8 mouse cellular contexts compared by ENCODE assay signal in genomic region chr4:116807197-116808129, GRCm38 (mm10). TPM values are rescaled to one million over a fixed set of nuclear protein-coding genes. Genes with fewer than 3 reads are reported as not detected.
A peak's percentile ranks its signal among the peaks of the same experiment; 100 is the strongest.
DNase-seq lines count a peak whose midpoint lies in the region; ATAC-seq and TF ChIP-seq lines count a peak whose summit lies in the region.

Gene Toe1, minus strand, starts transcription at chr4:116807640.
Gene Mutyh, plus strand, starts transcription at chr4:116807723.

- H3K4me1 ChIP-seq in CH12.LX (ENCODE audit: control insufficient read depth in 1 of 2, insufficient read depth in 2 of 2) = peaks cover 6 to 13% of the 10 kb centered on the region in 2 experiments
- peaks cover 18% of the 10 kb centered on the region for H3K4me1 ChIP-seq in forebrain, embryonic 12.5 days
- peaks cover 7% of the 10 kb centered on the region; the same call in 1 of the 2 replicates for H3K4me1 ChIP-seq in heart, postnatal 0 days (ENCODE audit: control insufficient read depth, insufficient read depth)
- peaks cover 15% of the 10 kb centered on the region for H3K4me1 ChIP-seq in liver, embryonic 16.5 days (ENCODE audit: control insufficient read depth, low read depth, low read length)
- peaks cover 14% of the 10 kb centered on the region for H3K4me1 ChIP-seq in neural tube, embryonic 13.5 days (replicated peaks)
- H3K4me1 ChIP-seq in testis, adult 2 months (ENCODE audit: control insufficient read depth, insufficient read depth, low read length) = peaks cover 2% of the 10 kb centered on the region; the same call in 1 of the 2 replicates

- no peak for TF ChIP-seq RAD21 in CH12.LX (IDR thresholded peaks at IDR 0.05; ENCODE audit: low read depth, low read length)

- peak within 1 kb of the TSS; percentile 87 for H3K9ac ChIP-seq in CH12.LX (ENCODE audit: insufficient read depth, low read depth)
- H3K9ac ChIP-seq in forebrain, embryonic 12.5 days = peak within 1 kb of the TSS; percentile 69
- peak within 1 kb of the TSS; percentile 57 for H3K9ac ChIP-seq in heart, postnatal 0 days (replicated peaks; ENCODE audit: low read depth, low read length)
- peak within 1 kb of the TSS; percentile 88 for H3K9ac ChIP-seq in liver, embryonic 16.5 days (ENCODE audit: low read depth, low read length)
- H3K9ac ChIP-seq in neural tube, embryonic 13.5 days = peak within 1 kb of the TSS; percentile 84

- TF ChIP-seq POLR2A in CH12.LX (IDR thresholded peaks at IDR 0.05; ENCODE audit: low read depth, low read length) = peak; percentile 91
- peak; percentile 95 for TF ChIP-seq POLR2A in testis, adult 2 months (IDR thresholded peaks at IDR 0.05; ENCODE audit: control insufficient read depth, low read depth, low read length)

- under 1% methylated on average over 58 of the region's 58 CpGs for WGBS in forebrain, embryonic 12.5 days
- WGBS in heart, postnatal 0 days = under 1% methylated on average over 58 of the region's 58 CpGs
- under 1% methylated on average over 58 of the region's 58 CpGs for WGBS in liver, embryonic 16.5 days (ENCODE audit: insufficient replicate concordance)
- 0% methylated on average over 58 of the region's 58 CpGs for WGBS in neural tube, embryonic 13.5 days

- H3K4me3 ChIP-seq in CH12.LX (replicated peaks in 1 of 3; ENCODE audit: low read depth in 2 of 3, low read length in 2 of 3, poor library complexity in 1 of 3) = peak within 1 kb of the TSS; percentile 80 to 97 (median 91)
- peak within 1 kb of the TSS; percentile 75 for H3K4me3 ChIP-seq in forebrain, embryonic 12.5 days (replicated peaks)
- peak within 1 kb of the TSS; percentile 67 for H3K4me3 ChIP-seq in heart, postnatal 0 days (ENCODE audit: low read depth, low read length)
- peak within 1 kb of the TSS; percentile 90 for H3K4me3 ChIP-seq in liver, embryonic 16.5 days (ENCODE audit: low read depth, low read length)
- peak within 1 kb of the TSS; percentile 79 for H3K4me3 ChIP-seq in neural tube, embryonic 13.5 days
- H3K4me3 ChIP-seq in testis, adult 2 months (ENCODE audit: control insufficient read depth, low read depth, low read length) = peak within 1 kb of the TSS; percentile 98

- peak; percentile 99 for ATAC-seq in forebrain, embryonic 12.5 days (ENCODE audit: low FRiP score)
- ATAC-seq in heart, postnatal 0 days (ENCODE audit: insufficient read depth, low read depth) = peak; percentile 99
- ATAC-seq in liver, embryonic 16.5 days (ENCODE audit: low read depth) = peak; percentile 99
- peak; percentile 99 for ATAC-seq in neural tube, embryonic 13.5 days (ENCODE audit: low read depth)

- peaks cover 12% of the 10 kb centered on the region for H3K79me2 ChIP-seq in CH12.LX (replicated peaks; ENCODE audit: control insufficient read depth, extremely low read depth, insufficient read depth, poor library complexity, severe bottlenecking)

- peak within 1 kb of the TSS; percentile 76 for H3K4me2 ChIP-seq in CH12.LX (ENCODE audit: insufficient read depth, low read depth, poor library complexity, severe bottlenecking)
- peak within 1 kb of the TSS; percentile 66 for H3K4me2 ChIP-seq in forebrain, embryonic 12.5 days
- peak within 1 kb of the TSS; percentile 88 for H3K4me2 ChIP-seq in heart, postnatal 0 days (ENCODE audit: low read depth, low read length)
- peak within 1 kb of the TSS; percentile 77 for H3K4me2 ChIP-seq in liver, embryonic 16.5 days (ENCODE audit: low read depth, low read length)
- H3K4me2 ChIP-seq in neural tube, embryonic 13.5 days = peak within 1 kb of the TSS; percentile 77

- H3K36me3 ChIP-seq in CH12.LX (replicated peaks in 1 of 2; ENCODE audit: control insufficient read depth in 1 of 2, insufficient read depth in 1 of 2, low read length in 1 of 2) = peaks cover 30 to 59% of the 10 kb centered on the region in 2 experiments
- H3K36me3 ChIP-seq in forebrain, embryonic 12.5 days (replicated peaks) = peaks cover 30% of the 10 kb centered on the region
- peaks cover 36% of the 10 kb centered on the region for H3K36me3 ChIP-seq in heart, postnatal 0 days (replicated peaks; ENCODE audit: control insufficient read depth, insufficient read depth, low read length)
- peaks cover 23% of the 10 kb centered on the region for H3K36me3 ChIP-seq in liver, embryonic 16.5 days (ENCODE audit: control insufficient read depth, insufficient read depth)
- peaks cover 31% of the 10 kb centered on the region for H3K36me3 ChIP-seq in neural tube, embryonic 13.5 days
- H3K36me3 ChIP-seq in testis, adult 2 months (ENCODE audit: control insufficient read depth, insufficient read depth, low read length) = no peaks in the 10 kb centered on the region

- dilution Hi-C loops in CH12.LX (cut with MboI; ENCODE audit: extremely low pct_ligation_motif_present, extremely low pct_unique_long_range_greater_than_20kb, low sequenced_read_pairs) = no loop called here

- no peaks in the 10 kb centered on the region for H3K9me3 ChIP-seq in CH12.LX (replicated peaks; ENCODE audit: low read length)
- H3K9me3 ChIP-seq in forebrain, embryonic 12.5 days = no peaks in the 10 kb centered on the region
- no peaks in the 10 kb centered on the region for H3K9me3 ChIP-seq in heart, postnatal 0 days (replicated peaks; ENCODE audit: control insufficient read depth, low read length)
- H3K9me3 ChIP-seq in liver, embryonic 16.5 days (replicated peaks; ENCODE audit: control insufficient read depth, low read length) = no peaks in the 10 kb centered on the region
- H3K9me3 ChIP-seq in neural tube, embryonic 13.5 days = no peaks in the 10 kb centered on the region

- TF ChIP-seq CTCF in CH12.LX (conservative IDR thresholded peaks at IDR 0.05 in 1 of 2, IDR thresholded peaks at IDR 0.05 in 1 of 2; ENCODE audit: low read depth in 2 of 2, low read length in 2 of 2) = no peak; a peak in 1 of 4 replicates
- TF ChIP-seq CTCF in heart, postnatal 0 days (IDR thresholded peaks at IDR 0.05; ENCODE audit: low read depth) = no peak
- no peak for TF ChIP-seq CTCF in testis, adult 2 months (IDR thresholded peaks at IDR 0.05; ENCODE audit: control insufficient read depth, insufficient read depth, insufficient replicate concordance, low read depth, low read length)

- in situ Hi-C loops in CH12.LX (cut with MboI; ENCODE audit: low pct_ligation_motif_present, low pct_unique_long_range_greater_than_20kb, low sequenced_read_pairs) = loop anchor here (25.0 kb wide), 1 partner anchor 645 kb away; the partner anchor contains the start of genes 1700042G07Rik, Gm49337, Lurap1 and Tspan1

- peak within 1 kb of the TSS; percentile 70 for H3K27ac ChIP-seq in CH12.LX (ENCODE audit: insufficient read depth, low read depth)
- H3K27ac ChIP-seq in forebrain, embryonic 12.5 days = peak within 1 kb of the TSS; percentile 88
- peak within 1 kb of the TSS; percentile 80 for H3K27ac ChIP-seq in heart, postnatal 0 days (ENCODE audit: low read depth)
- H3K27ac ChIP-seq in liver, embryonic 16.5 days (ENCODE audit: low read length) = peak within 1 kb of the TSS; percentile 89
- peak within 1 kb of the TSS; percentile 95 for H3K27ac ChIP-seq in neural tube, embryonic 13.5 days (replicated peaks)
- peak within 1 kb of the TSS; percentile 98 for H3K27ac ChIP-seq in testis, adult 2 months (ENCODE audit: control insufficient read depth, insufficient read depth, low read depth, low read length)

- H3K27me3 ChIP-seq in CH12.LX (replicated peaks) = no peaks in the 10 kb centered on the region
- H3K27me3 ChIP-seq in forebrain, embryonic 12.5 days = no peaks in the 10 kb centered on the region
- H3K27me3 ChIP-seq in heart, postnatal 0 days (ENCODE audit: control insufficient read depth, insufficient read depth, low read length) = no peaks in the 10 kb centered on the region
- H3K27me3 ChIP-seq in liver, embryonic 16.5 days (ENCODE audit: control insufficient read depth, insufficient read depth, low read depth, low read length) = no peaks in the 10 kb centered on the region
- H3K27me3 ChIP-seq in neural tube, embryonic 13.5 days = no peaks in the 10 kb centered on the region
- H3K27me3 ChIP-seq in testis, adult 2 months (ENCODE audit: control insufficient read depth, insufficient read depth, low read length) = no peaks in the 10 kb centered on the region

- DNase-seq in CH12.LX (ENCODE audit: extremely low read depth) = peak; percentile 98
- peak; percentile 97 for DNase-seq in c-Kit-positive CD71-positive TER-119-negative erythroid progenitor cells, embryonic 14.5 days (ENCODE audit: low read depth)
- peak; percentile 99 for DNase-seq in heart, postnatal 0 days (ENCODE audit: low spot score)
- DNase-seq in kidney, postnatal 4 days = peak; percentile 96 to 98

- TF ChIP-seq EP300 in CH12.LX (IDR thresholded peaks at IDR 0.05; ENCODE audit: low read length) = no peak
- peak; percentile 43; the same call in 1 of the 2 replicates for TF ChIP-seq EP300 in heart, postnatal 0 days (IDR thresholded peaks at IDR 0.05; ENCODE audit: low read depth)

TF ChIP-seq in CH12.LX, 34 proteins besides CTCF, POLR2A, EP300 and RAD21 (continues in another document):
- TF ChIP-seq TCF12 (IDR thresholded peaks at IDR 0.05; ENCODE audit: low read depth, low read length) = peak; percentile 80; the same call in 1 of the 2 replicates
- no peak for TF ChIP-seq PAX5 (IDR thresholded peaks at IDR 0.05; ENCODE audit: low read length)
- peak; percentile 91 for TF ChIP-seq ELF1 (IDR thresholded peaks at IDR 0.05; ENCODE audit: low read depth, low read length)
- TF ChIP-seq BHLHE40 (IDR thresholded peaks at IDR 0.05; ENCODE audit: low read depth, low read length) = no peak

RNA-seq across cellular contexts. Expression of gene Toe1, which starts in this region (rescaled TPM):
- 31.3 and 39.0 TPM in 2 replicates for total RNA-seq in CH12.LX (2012; rRNA removed)
- total RNA-seq in CH12.LX (2014; rRNA removed) = 45.2 and 47.8 TPM in 2 replicates
- 37.0 and 40.3 TPM in 2 replicates for polyA plus RNA-seq in CH12.LX (2012; ENCODE audit: insufficient read length, low read depth)
- polyA plus RNA-seq in forebrain, embryonic 12.5 days (2016; fragmentation: Nextera tagmentation; extraction: Ambion mirVana) = 32.0 and 34.1 TPM in 2 replicates
- total RNA-seq in heart, postnatal 0 days (2014; rRNA removed; ENCODE audit: low replicate concordance) = 20.3 and 46.9 TPM in 2 replicates
- polyA plus RNA-seq in heart, postnatal 0 days (2015; fragmentation: Nextera tagmentation; extraction: Ambion mirVana) = 17.3 and 17.5 TPM in 2 replicates
- polyA plus RNA-seq in liver, embryonic 16.5 days (2015; fragmentation: Nextera tagmentation; extraction: Ambion mirVana) = 11.4 and 12.6 TPM in 2 replicates
- polyA plus RNA-seq in neural tube, embryonic 13.5 days (2015; fragmentation: Nextera tagmentation; extraction: Ambion mirVana) = 26.5 and 33.0 TPM in 2 replicates
- 30.9 and 35.0 TPM in 2 replicates for polyA plus RNA-seq in testis, adult 2 months (2012; rRNA removed)

RNA-seq across cellular contexts. Expression of gene Mutyh, which starts in this region (rescaled TPM):
- total RNA-seq in CH12.LX (2012; rRNA removed) = 11.2 and 12.1 TPM in 2 replicates
- total RNA-seq in CH12.LX (2014; rRNA removed) = 12.5 and 15.7 TPM in 2 replicates
- 10.5 and 13.1 TPM in 2 replicates for polyA plus RNA-seq in CH12.LX (2012; ENCODE audit: insufficient read length, low read depth)
- polyA plus RNA-seq in forebrain, embryonic 12.5 days (2016; fragmentation: Nextera tagmentation; extraction: Ambion mirVana) = 17.7 and 20.5 TPM in 2 replicates
- 2.6 and 6.9 TPM in 2 replicates for total RNA-seq in heart, postnatal 0 days (2014; rRNA removed; ENCODE audit: low replicate concordance)
- polyA plus RNA-seq in heart, postnatal 0 days (2015; fragmentation: Nextera tagmentation; extraction: Ambion mirVana) = 3.9 and 4.4 TPM in 2 replicates
- polyA plus RNA-seq in liver, embryonic 16.5 days (2015; fragmentation: Nextera tagmentation; extraction: Ambion mirVana) = 2.6 and 2.9 TPM in 2 replicates
- polyA plus RNA-seq in neural tube, embryonic 13.5 days (2015; fragmentation: Nextera tagmentation; extraction: Ambion mirVana) = 6.5 and 8.3 TPM in 2 replicates
- polyA plus RNA-seq in testis, adult 2 months (2012; rRNA removed) = 5.7 and 6.2 TPM in 2 replicates

Comparison
In these comparisons a context has a peak if more than half of its experiments do, and no peak if none do; other contexts are left out.
1. Peak in every context shown above with its lines: DNase-seq, ATAC-seq, H3K4me3 ChIP-seq and H3K27ac ChIP-seq.